Mouse (Mus musculus) liver, postnatal 0 days (tissue): ENCODE results near the gene Trp53rkb.

Source experiments
- CTCF ChIP-seq: sonication (generic); IDR thresholded peaks from 2 replicates; pipeline ENCODE4 v1.5.1; 2016; ENCODE audit warnings: antibody characterized with exemption, low read depth
- EP300 ChIP-seq: IDR thresholded peaks from 2 replicates; pipeline ENCODE4 v1.6.1; 2016; ENCODE audit warnings: antibody characterized with exemption, low read depth, mild to moderate bottlenecking

GRCm38 (mm10) chr2:166745849-166746248, 46.5 kb upstream of the Trp53rkb start:
- 0 out of 2 replicates have a peak, but pooled peaks have one; percentile 1 for TF ChIP-seq CTCF
- TF ChIP-seq EP300 = no peak
